Mouse (Mus musculus) stomach, embryonic 15.5 days (tissue): ENCODE results near the gene Casq1. TPM values are rescaled to one million over a fixed set of nuclear protein-coding genes. Genes with fewer than 3 reads are reported as not detected.
"Not testable (repeated sequence)": the region's sequence is repeated elsewhere in the genome, so short reads cannot be mapped to it uniquely, and the experiment has no call there.

Source experiments
- ATAC-seq: fragments of 200-750 bp; cut with Nextera tagmentation; 2 replicates; pipeline ENCODE4 v1.8.0; 2017; ENCODE audit warnings: low read depth, moderate number of reproducible peaks, moderate TSS enrichment; ENCODE audit not compliant: insufficient read depth, low FRiP score
- H3K27ac ChIP-seq: fragments of 300-500 bp; sonication (generic); 2 replicates; pipeline ENCODE4 v1.5.1; 2015; ENCODE audit warnings: mild to moderate bottlenecking, inconsistent platforms
- H3K27me3 ChIP-seq: fragments of 300-500 bp; sonication (generic); replicated peaks from 2 replicates; pipeline ENCODE4 v1.6.1; 2015; ENCODE audit warnings: inconsistent platforms
- H3K36me3 ChIP-seq: fragments of 300-500 bp; sonication (generic); 2 replicates; pipeline ENCODE4 v1.6.1; 2015; ENCODE audit warnings: inconsistent platforms
- H3K4me1 ChIP-seq: fragments of 300-500 bp; sonication (generic); 2 replicates; pipeline ENCODE4 v1.6.1; 2015; ENCODE audit warnings: inconsistent platforms
- H3K4me2 ChIP-seq: fragments of 300-500 bp; sonication (generic); 2 replicates; pipeline ENCODE4 v1.6.1; 2015; ENCODE audit warnings: mild to moderate bottlenecking, inconsistent platforms
- H3K4me3 ChIP-seq: fragments of 300-500 bp; sonication (generic); replicated peaks from 2 replicates; pipeline ENCODE4 v1.5.1; 2015; ENCODE audit warnings: inconsistent platforms
- H3K9ac ChIP-seq: fragments of 300-500 bp; sonication (generic); 2 replicates; pipeline ENCODE4 v1.6.1; 2015; ENCODE audit warnings: inconsistent platforms
- H3K9me3 ChIP-seq: fragments of 300-500 bp; sonication (generic); 2 replicates; pipeline ENCODE4 v1.6.1; 2016; ENCODE audit warnings: inconsistent platforms
- WGBS: fragments of 180-500 bp; shearing (Covaris S2); methylation state at CpG from one replicate; pipeline ENCODE4 v1.1.7; 2015; 5-methylcytosine and 5-hydroxymethylcytosine counted together
- polyA plus RNA-seq: library from polyadenylated mRNA; unstranded; fragments of >200 nt; fragmentation: Nextera tagmentation; extraction: Ambion mirVana; gene quantifications from 2 replicates; pipeline ENCODE4 v1.2.1, GENCODE M21; 2015

Gene Casq1
- 16.2 and 17.4 TPM in 2 replicates for polyA plus RNA-seq

GRCm38 (mm10) chr1:172219451-172220406, at the start of gene Casq1:
TSS of gene Casq1 (minus strand) at chr1:172219868.
- WGBS, result 80% methylated on average over 19 of the region's 19 CpGs
- Histone ChIP-seq H3K27me3 (no peaks in the 10 kb centered on the region), H3K9me3 (no peaks in the 10 kb centered on the region), H3K36me3 (no peaks in the 10 kb centered on the region), H3K27ac (peak within 1 kb of the TSS; percentile 67), H3K4me3 (no peak within 1 kb of the TSS), H3K4me2 (no peak within 1 kb of the TSS), H3K9ac (no peak within 1 kb of the TSS), H3K4me1 (peaks cover 27% of the 10 kb centered on the region)
- ATAC-seq, result no peak

GRCm38 (mm10) chr1:172261477-172262078, 41.9 kb upstream of the Casq1 start, which contains the start of gene Igsf8:
TSS of gene Igsf8 (plus strand) at chr1:172261641.
- Histone ChIP-seq H3K4me1 (no peaks in the 10 kb centered on the region), H3K36me3 (no peaks in the 10 kb centered on the region), H3K27me3 (no peaks in the 10 kb centered on the region), H3K27ac (no peak within 1 kb of the TSS), H3K9me3 (no peaks in the 10 kb centered on the region), H3K4me3 (no peak within 1 kb of the TSS), H3K4me2 (no peak within 1 kb of the TSS), H3K9ac (no peak within 1 kb of the TSS)
- 63% methylated on average over 8 of the region's 8 CpGs for WGBS
- ATAC-seq, result no peak

- H3K4me1 ChIP-seq, result no peaks in the 10 kb centered on the region
- H3K9ac ChIP-seq, result no peak within 1 kb of the TSS
- no peak within 1 kb of the TSS for H3K4me3 ChIP-seq
- H3K9me3 ChIP-seq, result no peaks in the 10 kb centered on the region
- ATAC-seq, result no peak
- H3K36me3 ChIP-seq, result no peaks in the 10 kb centered on the region
- WGBS, result 93% methylated on average over 6 of the region's 6 CpGs
- H3K4me2 ChIP-seq, result no peak within 1 kb of the TSS
- no peaks in the 10 kb centered on the region for H3K27me3 ChIP-seq
- H3K27ac ChIP-seq, result no peak within 1 kb of the TSS
Observed at GRCm38 (mm10) chr1:172258314-172258713, 38.6 kb upstream of the Casq1 start, which contains the start of gene Atp1a4. TSS of gene Atp1a4 (minus strand) at chr1:172258414.

- Histone ChIP-seq H3K9me3 (no peaks in the 10 kb centered on the region), H3K27ac (no peak overlapping the region), H3K36me3 (no peaks in the 10 kb centered on the region), H3K4me3 (no peak overlapping the region), H3K27me3 (0 out of 2 replicates have a peak, but pooled peaks cover 11% of the 10 kb centered on the region), H3K4me1 (0 out of 2 replicates have a peak, but pooled peaks cover 4% of the 10 kb centered on the region), H3K4me2 (no peak overlapping the region), H3K9ac (no peak overlapping the region)
- WGBS, result 48% methylated on average over 2 of the region's 2 CpGs
- ATAC-seq, result no peak; the same call in 1 of the 2 replicates
Observed at GRCm38 (mm10) chr1:172247679-172248078, 28.0 kb upstream of the Casq1 start.

- H3K36me3 ChIP-seq, result no peaks in the 10 kb centered on the region
- H3K4me2 ChIP-seq, result no peak overlapping the region
- no peak overlapping the region for H3K4me3 ChIP-seq
- ATAC-seq, result no peak
- H3K27me3 ChIP-seq, result 0 out of 2 replicates have a peak, but pooled peaks cover 11% of the 10 kb centered on the region
- H3K4me1 ChIP-seq, result 0 out of 2 replicates have a peak, but pooled peaks cover 4% of the 10 kb centered on the region
- WGBS, result 73% methylated on average over 4 of the region's 4 CpGs
- H3K27ac ChIP-seq, result no peak overlapping the region
- H3K9me3 ChIP-seq, result no peaks in the 10 kb centered on the region
- H3K9ac ChIP-seq, result no peak overlapping the region
Observed at GRCm38 (mm10) chr1:172247216-172247615, 27.5 kb upstream of the Casq1 start.

GRCm38 (mm10) chr1:172244645-172245044, 25.0 kb upstream of the Casq1 start:
- H3K4me2 ChIP-seq, result peak overlapping the region; percentile 32
- ATAC-seq, result not testable (repeated sequence)
- 33% methylated on average over 23 of the region's 23 CpGs for WGBS

GRCm38 (mm10) chr1:172243547-172244205, 24.0 kb upstream of the Casq1 start:
- H3K4me2 ChIP-seq, result no peak overlapping the region
- H3K4me1 ChIP-seq, result 0 out of 2 replicates have a peak, but pooled peaks cover 4% of the 10 kb centered on the region
- no peaks in the 10 kb centered on the region for H3K36me3 ChIP-seq
- H3K9ac ChIP-seq, result no peak overlapping the region
- WGBS, result 25% methylated on average over 16 of the region's 16 CpGs
- H3K27ac ChIP-seq, result no peak overlapping the region
- 0 out of 2 replicates have a peak, but pooled peaks cover 11% of the 10 kb centered on the region for H3K27me3 ChIP-seq
- no peak for ATAC-seq
- H3K4me3 ChIP-seq, result no peak overlapping the region
- no peaks in the 10 kb centered on the region for H3K9me3 ChIP-seq

More at GRCm38 (mm10) chr1:172244645-172245044, 25.0 kb upstream of the Casq1 start:
- H3K36me3 ChIP-seq, H3K4me1 ChIP-seq, H3K9me3 ChIP-seq, H3K9ac ChIP-seq, H3K27ac ChIP-seq, H3K4me3 ChIP-seq: not testable (repeated sequence)
- 0 out of 2 replicates have a peak, but pooled peaks cover 11% of the 10 kb centered on the region for H3K27me3 ChIP-seq

GRCm38 (mm10) chr1:172242401-172242800, 22.7 kb upstream of the Casq1 start:
- H3K36me3 ChIP-seq, result no peaks in the 10 kb centered on the region
- ATAC-seq, result no peak
- H3K9me3 ChIP-seq, result no peaks in the 10 kb centered on the region
- 47% methylated on average over 2 of the region's 2 CpGs for WGBS
- no peak overlapping the region for H3K9ac ChIP-seq
- no peak overlapping the region for H3K4me3 ChIP-seq
- H3K4me1 ChIP-seq, result 0 out of 2 replicates have a peak, but pooled peaks cover 4% of the 10 kb centered on the region
- H3K4me2 ChIP-seq, result no peak overlapping the region
- H3K27ac ChIP-seq, result no peak overlapping the region
- 0 out of 2 replicates have a peak, but pooled peaks cover 11% of the 10 kb centered on the region for H3K27me3 ChIP-seq

GRCm38 (mm10) chr1:172240945-172241708, 21.5 kb upstream of the Casq1 start:
- no peak overlapping the region for H3K4me3 ChIP-seq
- no peak for ATAC-seq
- H3K4me1 ChIP-seq, result 0 out of 2 replicates have a peak, but pooled peaks cover 4% of the 10 kb centered on the region
- 63% methylated on average over 6 of the region's 6 CpGs for WGBS
- 0 out of 2 replicates have a peak, but pooled peaks cover 7% of the 10 kb centered on the region for H3K27me3 ChIP-seq
- no peak overlapping the region for H3K4me2 ChIP-seq
- no peak overlapping the region for H3K9ac ChIP-seq
- H3K9me3 ChIP-seq, result no peaks in the 10 kb centered on the region
- H3K27ac ChIP-seq, result no peak overlapping the region
- H3K36me3 ChIP-seq, result no peaks in the 10 kb centered on the region

- no peaks in the 10 kb centered on the region for H3K36me3 ChIP-seq
- no peak for ATAC-seq
- WGBS, result 83% methylated on average over 1 of the region's 1 CpGs
- H3K9me3 ChIP-seq, result no peaks in the 10 kb centered on the region
- H3K27me3 ChIP-seq, result no peaks in the 10 kb centered on the region
- no peak overlapping the region for H3K4me2 ChIP-seq
- H3K9ac ChIP-seq, result no peak overlapping the region
- H3K4me1 ChIP-seq, result no peaks in the 10 kb centered on the region
- H3K4me3 ChIP-seq, result no peak overlapping the region
- H3K27ac ChIP-seq, result no peak overlapping the region
Observed at GRCm38 (mm10) chr1:172229215-172229614, 9.5 kb upstream of the Casq1 start.

GRCm38 (mm10) chr1:172228209-172228608, 8.5 kb upstream of the Casq1 start:
- ATAC-seq, result no peak
- Histone ChIP-seq H3K27me3 (no peaks in the 10 kb centered on the region), H3K9ac (no peak overlapping the region), H3K4me1 (no peaks in the 10 kb centered on the region), H3K9me3 (no peaks in the 10 kb centered on the region), H3K27ac (no peak overlapping the region), H3K4me2 (no peak overlapping the region), H3K36me3 (no peaks in the 10 kb centered on the region), H3K4me3 (no peak overlapping the region)
- WGBS, result 81% methylated on average over 2 of the region's 2 CpGs
